Mouse (Mus musculus) cerebellum, adult 11-12 months (tissue): Measurements from ENCODE around the gene Stk11ip.

Experiments used
- DNase-seq: peaks from one replicate; pipeline ENCODE4 v3.0.0; 2022

Stk11ip gene

GRCm38 (mm10) chr1:75504256-75505045, 16.9 kb upstream of the Stk11ip start:
- peak; percentile 12 for DNase-seq

DNA sequence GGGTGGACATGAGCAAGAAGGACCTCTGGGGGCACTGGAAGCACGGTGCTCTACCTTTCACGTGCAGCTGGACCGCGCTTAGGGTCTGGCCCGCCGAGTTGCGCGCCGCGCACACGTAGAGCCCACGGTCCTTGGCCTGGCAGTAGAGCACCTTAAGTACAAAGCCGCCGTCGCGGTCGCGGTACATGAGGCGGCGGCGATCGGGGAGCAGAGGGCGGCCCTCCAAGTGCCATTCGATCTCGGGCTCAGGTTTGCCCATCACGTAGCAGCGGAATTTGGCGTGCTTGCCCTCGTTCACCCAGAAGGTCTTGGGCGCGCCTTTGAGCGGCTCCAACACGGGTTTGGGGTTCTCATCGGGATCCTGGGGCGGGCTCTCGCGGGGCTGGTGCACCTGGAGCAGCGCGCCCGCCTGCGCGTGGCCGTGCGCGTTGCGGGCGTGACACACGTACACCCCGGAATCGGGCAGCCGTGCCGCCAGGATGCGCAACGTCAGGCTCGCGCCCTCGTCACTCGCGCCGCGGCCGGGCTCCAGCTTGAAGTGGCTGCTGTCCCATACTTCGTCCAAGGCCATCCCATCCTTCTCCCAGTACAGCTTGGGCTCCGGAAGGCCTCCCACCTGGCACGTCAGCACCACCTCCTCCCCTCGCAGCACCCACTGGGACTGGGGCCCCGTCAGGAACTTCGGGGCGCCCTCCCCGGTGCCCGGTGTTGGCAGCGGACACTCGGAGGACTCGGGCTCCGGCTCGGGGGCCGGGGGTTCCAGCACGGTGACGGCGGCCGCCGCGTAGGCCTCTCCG, 16.0 kb upstream of the Stk11ip start:
- peak; percentile 91 for DNase-seq

- DNase-seq = peak; percentile 70
Observed at GRCm38 (mm10) chr1:75505956-75506831, 15.1 kb upstream of the Stk11ip start, which contains the start of gene Obsl1. TSS of gene Obsl1 (minus strand) at chr1:75506452.

GRCm38 (mm10) chr1:75507006-75507405, 14.3 kb upstream of the Stk11ip start, which contains the start of gene Inha:
TSS of gene Inha (plus strand) at chr1:75507077.
- DNase-seq = peak; percentile 57

- DNase-seq = no peak
Observed at GRCm38 (mm10) chr1:75509586-75509985, 11.7 kb upstream of the Stk11ip start.

DNA sequence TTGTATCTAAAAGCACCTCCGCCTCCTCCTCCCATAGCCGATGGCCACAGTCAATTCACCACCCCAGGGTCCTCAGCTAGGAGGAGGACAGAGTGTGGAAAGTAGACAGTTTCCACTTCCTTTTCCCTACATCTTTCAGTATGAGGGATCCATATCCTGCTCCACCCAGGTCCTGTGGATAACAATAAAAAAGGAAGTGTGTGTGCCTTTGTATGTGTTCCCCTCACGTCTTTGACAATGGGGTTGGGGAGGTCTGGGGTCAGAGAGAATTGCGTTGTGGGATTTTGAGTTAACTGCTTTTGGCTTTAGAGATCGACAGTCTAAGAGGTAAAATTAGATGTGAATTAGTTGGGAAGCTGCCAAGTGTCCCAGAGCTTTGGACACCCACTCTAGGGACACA, 11.2 kb upstream of the Stk11ip start:
- DNase-seq = no peak

GRCm38 (mm10) chr1:75511437-75512210, 9.7 kb upstream of the Stk11ip start:
- no peak for DNase-seq

DNA sequence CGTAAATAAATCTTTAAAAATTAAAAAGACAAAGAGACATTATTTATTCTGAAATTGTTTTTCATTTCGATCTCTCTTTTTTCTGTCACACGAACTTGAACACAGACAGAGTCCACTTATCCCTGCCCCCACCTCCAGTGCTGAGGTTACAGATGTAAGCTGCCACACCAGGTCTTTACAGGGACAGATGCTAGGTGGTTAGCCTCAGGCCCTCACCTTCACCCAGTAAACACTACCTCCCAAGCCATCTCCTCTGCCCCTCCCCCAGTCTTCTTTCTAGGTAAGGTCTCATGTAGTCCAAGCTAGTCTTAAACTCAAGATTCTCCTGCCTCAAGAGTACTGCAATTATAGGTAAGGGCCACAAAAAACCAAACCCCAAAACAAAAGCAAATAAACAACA, 8.8 kb upstream of the Stk11ip start:
- no peak for DNase-seq

DNA sequence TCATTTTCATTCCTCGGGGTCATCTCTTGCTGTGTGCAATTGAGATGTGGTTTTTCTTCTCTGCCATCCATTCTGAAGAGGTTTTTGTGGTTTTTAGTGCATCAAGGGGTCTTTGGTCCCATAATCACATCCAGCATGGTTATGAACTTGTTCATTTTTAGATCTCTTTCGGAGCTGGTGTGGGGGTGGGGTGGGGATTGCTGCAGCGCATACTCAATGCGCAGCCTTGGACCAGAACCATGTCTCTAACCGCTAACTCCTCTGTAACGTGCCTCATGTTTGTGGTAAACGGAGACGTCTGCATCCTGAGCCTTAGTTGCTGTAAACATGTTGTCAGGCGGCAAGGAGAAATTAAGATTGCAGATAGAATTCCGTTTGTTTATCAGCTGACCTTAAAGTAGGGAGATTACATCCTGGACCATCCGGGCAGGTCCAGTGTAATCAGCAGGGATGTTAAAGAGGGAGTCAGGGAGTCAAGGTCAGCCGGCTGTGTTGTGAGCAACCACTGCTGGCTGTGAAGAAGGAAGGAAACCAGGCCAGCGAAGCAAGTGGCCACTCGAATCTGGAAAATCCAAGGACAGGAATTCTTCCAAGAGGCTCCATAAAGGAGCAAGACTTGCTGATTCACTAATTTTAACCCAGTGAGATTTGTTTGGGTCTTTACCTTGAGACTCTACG, 4.5 kb upstream of the Stk11ip start:
- DNase-seq = no peak

GRCm38 (mm10) chr1:75517984-75518383, 3.3 kb upstream of the Stk11ip start:
- no peak for DNase-seq

DNA sequence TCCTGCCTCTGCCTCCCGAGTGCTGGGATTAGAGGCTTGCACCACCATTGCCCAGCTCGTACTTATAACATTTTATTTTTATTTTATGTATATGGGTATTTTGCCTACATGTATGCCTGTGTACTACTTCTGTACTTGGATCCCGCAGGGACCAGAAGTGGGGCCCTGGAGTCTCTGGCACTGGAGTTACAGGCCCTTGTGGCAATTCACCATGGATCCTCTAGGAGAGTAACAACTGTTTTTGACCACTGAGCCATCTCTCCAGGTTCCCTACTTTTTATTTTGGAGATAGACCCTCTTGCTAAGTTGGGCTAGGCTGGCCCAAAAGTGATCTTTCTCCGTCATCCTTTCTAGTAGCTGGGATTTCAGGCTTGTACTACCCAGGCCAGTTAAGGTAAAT, 2.9 kb upstream of the Stk11ip start:
- DNase-seq = no peak

DNA sequence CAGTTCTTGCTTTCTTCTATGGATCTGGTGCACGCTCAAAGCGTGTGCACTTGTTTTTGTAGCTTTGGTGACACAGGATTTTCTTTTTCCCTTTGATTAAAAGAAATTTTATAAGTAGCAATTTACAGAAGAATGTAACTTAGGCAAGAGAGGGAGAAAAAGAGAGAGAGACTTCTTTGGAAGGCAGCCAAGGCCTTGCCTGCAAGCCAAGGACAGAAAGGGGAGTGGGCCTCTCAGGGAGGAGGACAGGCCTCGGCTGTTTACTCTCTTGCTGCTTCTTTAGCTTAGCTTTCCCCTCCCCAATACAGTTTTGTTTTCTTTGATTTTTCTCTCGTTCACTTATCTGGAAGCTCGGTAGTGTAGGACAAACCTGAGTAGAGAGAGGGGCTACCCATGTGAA, 1.8 kb upstream of the Stk11ip start:
- no peak for DNase-seq

DNA sequence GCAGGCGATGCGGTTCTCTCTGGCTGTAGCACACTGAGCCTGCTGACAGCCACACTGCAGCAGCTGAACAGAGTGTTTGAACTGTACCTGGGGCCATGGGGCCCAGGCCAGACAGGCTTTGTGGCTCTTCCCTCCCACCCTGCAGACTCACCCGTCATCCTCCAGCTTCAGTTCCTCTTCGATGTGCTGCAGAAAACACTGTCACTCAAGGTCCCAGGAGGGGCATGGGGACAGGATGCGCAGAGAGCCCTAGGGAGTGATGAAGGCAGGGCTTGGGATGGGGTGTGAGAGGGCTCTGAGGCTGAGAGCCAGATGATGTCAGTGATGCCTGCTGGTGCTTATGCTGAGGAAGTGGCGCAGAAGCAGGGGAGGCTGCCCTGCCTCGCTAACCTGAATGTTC, 3.4 kb downstream of the Stk11ip start:
- no peak for DNase-seq

GRCm38 (mm10) chr1:75530546-75530945, 9.2 kb downstream of the Stk11ip start:
- DNase-seq = no peak

DNA sequence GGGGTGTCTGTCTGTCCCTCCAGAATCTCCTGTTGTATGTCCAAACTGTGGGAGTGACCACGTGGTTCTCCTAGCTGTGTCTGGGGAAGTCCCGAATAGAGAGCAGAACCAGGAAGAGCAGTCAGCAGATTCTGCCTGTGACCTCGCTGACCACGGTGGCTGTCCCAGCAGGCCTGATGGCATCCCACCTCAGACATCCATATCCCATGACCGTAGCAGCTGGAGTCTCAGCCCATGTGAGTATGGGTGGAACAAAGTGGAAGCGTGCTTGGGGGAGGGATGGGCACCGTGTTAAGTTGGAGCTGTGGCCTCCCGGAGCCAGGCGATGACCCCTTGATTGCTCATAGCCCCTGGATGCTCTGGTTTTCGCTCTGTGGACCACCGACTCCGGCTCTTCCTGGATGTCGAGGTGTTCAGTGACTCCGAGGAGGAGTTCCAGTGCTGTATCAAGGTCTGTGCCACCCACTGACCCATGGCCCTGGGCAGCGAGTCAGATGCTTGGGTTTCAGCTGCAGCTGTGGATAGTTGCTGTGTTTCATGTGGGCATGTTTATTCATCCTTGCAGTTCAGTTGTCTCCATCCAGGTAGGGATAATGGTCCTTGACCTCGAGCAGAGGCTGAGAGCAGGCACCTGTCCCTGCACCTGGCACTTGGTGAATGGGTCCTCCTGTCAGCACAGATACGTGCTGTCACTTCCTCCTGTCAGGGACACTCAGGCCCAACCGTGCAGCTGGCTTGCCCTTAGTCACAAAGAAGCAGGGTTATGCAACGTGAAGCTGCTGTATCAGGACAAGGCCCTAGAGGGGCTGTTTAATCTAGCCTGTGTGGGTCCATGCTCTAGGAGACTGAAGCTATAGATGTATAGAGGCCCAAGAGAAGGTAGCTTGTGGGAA, 11.2 kb downstream of the Stk11ip start:
- no peak for DNase-seq

DNA sequence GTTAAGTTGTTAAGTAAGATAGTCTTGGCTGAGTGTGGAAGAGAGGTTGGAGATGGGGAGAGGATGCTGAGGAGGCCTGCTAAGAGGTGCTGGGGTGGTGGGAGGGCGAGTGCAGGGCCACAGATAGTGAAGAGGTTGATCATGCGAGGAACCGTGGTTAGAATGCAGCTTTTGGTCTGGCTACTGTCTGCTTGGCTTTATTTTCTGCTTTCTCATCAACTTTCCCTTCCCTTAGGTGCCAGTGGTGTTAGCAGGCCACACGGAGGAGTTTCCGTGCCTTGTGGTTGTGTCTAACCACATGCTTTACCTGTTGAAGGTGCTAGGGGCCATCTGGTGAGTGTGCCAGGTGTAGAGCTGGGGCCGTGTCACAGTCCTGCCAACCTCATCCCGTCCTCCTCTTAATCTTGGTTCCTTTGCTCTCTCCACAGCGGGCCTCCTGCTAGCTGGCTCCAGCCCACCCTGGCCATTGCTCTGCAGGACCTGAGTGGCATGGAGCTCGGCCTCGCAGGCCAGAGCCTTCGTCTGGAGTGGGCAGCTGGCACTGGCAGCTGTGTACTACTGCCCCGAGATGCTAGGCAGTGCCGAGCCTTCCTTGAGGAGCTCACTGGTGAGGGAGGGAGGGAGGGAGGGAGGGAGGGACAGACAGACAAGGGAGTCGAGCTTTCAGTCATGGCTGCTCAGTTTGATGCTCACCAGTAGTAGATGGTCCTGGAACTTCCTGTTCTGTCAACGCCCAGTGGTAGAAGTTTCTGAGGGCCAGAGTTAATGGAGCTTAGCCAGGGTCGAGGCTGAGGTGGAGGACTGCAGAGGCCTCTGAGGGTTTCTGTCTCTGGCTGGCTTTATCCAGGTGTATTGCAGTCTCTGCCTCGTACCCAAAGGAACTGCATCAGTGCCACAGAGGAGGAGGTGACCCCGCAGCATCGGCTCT, 12.3 kb downstream of the Stk11ip start:
- DNase-seq = no peak

DNA sequence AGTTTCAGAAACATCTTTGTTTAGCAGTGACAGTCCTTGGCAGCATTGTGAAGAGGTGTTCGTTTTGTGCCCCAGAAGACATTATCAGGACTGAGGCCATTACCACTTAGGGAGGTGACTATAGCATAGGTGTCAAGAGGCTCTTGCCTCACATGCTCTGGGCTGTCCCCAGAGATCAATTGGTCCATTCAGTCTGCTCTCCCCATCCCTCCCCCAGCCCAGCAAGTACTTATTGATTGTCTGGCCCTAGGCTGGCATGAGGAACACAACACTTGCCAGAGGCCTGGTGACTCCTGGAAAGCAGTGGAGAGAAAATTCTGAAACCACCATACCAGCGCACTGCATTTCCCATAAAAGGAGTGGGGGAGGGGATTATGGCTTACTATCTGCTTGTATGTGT, 16.3 kb downstream of the Stk11ip start:
- DNase-seq = no peak

DNA sequence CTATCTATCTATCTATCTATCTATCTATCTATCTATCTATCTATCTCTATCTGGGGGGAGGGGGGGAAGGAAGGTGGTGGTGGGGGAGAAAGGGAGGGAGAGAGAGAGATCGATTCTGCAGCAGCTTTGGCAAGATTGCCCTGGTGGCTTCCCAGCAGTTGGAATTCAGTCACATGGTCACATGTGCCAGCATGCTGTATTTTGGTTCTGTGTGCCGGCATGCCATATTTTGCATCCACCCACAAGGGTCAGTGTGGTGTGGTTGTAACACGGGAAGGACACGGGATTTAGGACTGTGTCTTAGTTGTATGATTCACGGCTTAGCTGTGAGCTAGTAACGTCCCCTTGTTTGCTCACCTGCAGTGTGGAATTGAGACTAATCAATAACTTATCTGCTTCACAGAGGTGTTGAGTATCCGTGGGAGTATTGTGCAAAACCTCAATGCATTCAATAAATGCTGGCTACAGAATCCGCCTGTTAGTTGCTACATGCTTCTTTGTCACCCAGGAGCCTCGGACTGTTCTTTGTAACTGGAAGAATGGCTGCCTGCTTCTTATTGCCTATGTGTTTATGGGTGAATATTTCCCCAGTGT, 17.4 kb downstream of the Stk11ip start:
- no peak for DNase-seq

DNA sequence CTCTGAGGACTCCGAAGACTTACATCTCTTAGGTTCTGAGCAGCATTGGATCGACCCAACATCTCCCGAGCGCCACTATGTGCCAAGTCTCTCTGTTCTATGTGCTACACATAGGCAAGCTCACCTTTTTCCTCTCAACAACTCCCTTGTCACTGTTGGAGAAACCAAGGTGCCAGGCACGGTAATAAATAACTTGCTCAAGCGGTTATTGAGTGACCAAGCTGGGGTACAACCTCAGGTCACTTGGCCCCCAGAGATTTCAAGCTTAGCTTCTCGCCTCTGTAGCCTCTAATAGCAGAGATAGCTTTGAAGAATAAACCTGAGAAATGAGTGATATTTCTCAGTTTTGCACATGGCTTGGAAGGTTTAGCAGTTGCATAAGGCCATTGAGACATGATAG, 20.2 kb downstream of the Stk11ip start:
- no peak for DNase-seq
